Mouse (Mus musculus) MEL (cell line): ENCODE data around the gene Pcp4.
A peak's percentile ranks its signal among the peaks of the same experiment; 100 is the strongest.

ENCODE experiments used
- CTCF ChIP-seq, 3 experiments: IDR thresholded peaks in 2 of 3; conservative IDR thresholded peaks in 1 of 3; 2 replicates each; pipeline ENCODE4 v1.5.1; 2011 to 2012; ENCODE audit warnings: low read length in 3 of 3, low read depth in 2 of 3, mild to moderate bottlenecking in 2 of 3, improper control_type of control experiment in 1 of 3, inconsistent platforms in 1 of 3, mixed read lengths in 1 of 3, moderate library complexity in 1 of 3; ENCODE audit not compliant: control insufficient read depth in 1 of 3, insufficient read depth in 1 of 3, poor library complexity in 1 of 3, severe bottlenecking in 1 of 3
- TBP ChIP-seq: IDR thresholded peaks from 2 replicates; pipeline ENCODE4 v1.8.0; 2011; ENCODE audit warnings: low read depth, low read length, improper control_type of control experiment
- ZNF384 ChIP-seq: IDR thresholded peaks from 2 replicates; pipeline ENCODE4 v1.6.1; 2012; ENCODE audit warnings: low read depth, mild to moderate bottlenecking, inconsistent platforms, low read length, improper control_type of control experiment

DNA sequence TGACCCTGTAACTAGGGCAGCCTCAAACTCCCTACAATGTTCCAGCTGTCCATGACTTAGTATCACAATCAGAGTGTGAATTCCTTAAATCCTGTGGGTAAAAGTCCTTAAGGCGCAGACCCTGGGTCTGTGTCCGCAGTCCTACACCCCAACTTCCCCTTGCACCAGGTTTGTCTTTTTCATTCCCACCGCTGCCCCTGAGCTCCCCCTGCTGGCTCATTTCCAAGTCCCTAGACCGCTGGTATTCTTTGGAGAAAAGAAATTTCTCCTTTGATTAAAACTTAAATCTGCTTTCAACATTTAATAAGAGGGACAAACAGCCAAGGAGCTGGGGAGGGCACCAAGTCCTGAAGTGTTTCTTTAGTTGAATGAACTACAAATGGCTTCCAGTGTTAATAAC is 2.2 kb downstream of the Pcp4 start:
- TF ChIP-seq TBP (no peak), ZNF384 (no peak), CTCF (IDR thresholded peaks at IDR 0.05 in 2 of 3, conservative IDR thresholded peaks at IDR 0.05 in 1 of 3; ENCODE audit: control insufficient read depth in 1 of 3, insufficient read depth in 1 of 3, low read depth in 2 of 3, low read length in 3 of 3, poor library complexity in 1 of 3, severe bottlenecking in 1 of 3) (0 out of 6 replicates have a peak, but pooled peaks of 1 of the 3 experiments have one; percentile 6)
